Mouse (Mus musculus): ENCODE data around the gene Rab3gap1.

DNA sequence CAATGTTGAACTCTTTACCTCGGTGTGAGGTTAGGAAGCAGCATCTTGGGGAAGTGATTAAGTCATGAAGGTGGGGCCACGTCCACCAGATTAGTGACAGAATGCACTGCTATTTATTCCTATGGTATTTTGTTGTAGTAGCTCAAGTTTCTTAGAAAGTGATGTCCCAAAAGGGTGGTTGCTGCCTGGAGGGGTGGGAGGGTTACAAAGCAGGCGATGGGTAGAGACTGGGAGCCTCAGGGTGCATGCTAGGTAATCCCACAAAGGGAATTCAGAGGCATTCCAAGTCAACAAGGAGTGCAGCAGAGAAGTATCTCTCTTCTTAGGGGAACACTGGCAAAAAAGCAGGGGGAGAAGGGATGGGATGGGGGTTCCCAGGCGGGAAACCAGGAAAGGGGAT lies 120.8 kb downstream of the Rab3gap1 start:
- TF ChIP-seq CTCF (IDR thresholded peaks at IDR 0.05; ENCODE audit: control insufficient read depth, insufficient read depth, low read length) (no peak), POLR2A (IDR thresholded peaks at IDR 0.05; ENCODE audit: borderline replicate concordance, control insufficient read depth, low read depth, low read length) (no peak)
